Mouse (Mus musculus) mouse trophoblast stem cell (cell line): ENCODE results near the gene 1190005I06Rik.

Source experiments
- in situ Hi-C, 2 experiments: fragments of 300-500 bp; cut with MseI, MboI; formaldehyde crosslinking; loops; 2 replicates in 1 of 2; 3 replicates in 1 of 2; pipeline ENCODE4 v1.15.1; 2025

Gene 1190005I06Rik

DNA sequence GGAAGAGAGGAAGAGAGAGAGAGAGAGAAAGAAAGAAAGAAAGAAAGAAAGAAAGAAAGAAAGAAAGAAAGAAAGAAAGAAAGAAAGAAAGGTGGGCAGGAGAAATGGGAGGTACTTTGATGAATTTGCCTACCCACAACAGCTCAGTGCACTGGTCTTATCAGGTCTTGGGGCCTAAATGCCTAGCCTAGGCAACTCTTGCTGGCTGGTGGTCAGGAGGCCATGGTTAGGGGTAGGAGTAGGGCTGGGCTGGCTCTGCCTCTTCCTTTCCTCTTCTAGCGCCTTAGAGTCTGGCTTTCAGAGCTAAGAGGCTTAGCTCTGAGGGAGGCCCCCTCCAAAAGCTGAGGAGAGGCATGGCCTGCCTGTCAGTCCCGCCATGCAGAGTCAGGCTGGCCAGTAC, 23.8 kb downstream of the 1190005I06Rik start:
- in situ Hi-C loops, result no loop called here

DNA sequence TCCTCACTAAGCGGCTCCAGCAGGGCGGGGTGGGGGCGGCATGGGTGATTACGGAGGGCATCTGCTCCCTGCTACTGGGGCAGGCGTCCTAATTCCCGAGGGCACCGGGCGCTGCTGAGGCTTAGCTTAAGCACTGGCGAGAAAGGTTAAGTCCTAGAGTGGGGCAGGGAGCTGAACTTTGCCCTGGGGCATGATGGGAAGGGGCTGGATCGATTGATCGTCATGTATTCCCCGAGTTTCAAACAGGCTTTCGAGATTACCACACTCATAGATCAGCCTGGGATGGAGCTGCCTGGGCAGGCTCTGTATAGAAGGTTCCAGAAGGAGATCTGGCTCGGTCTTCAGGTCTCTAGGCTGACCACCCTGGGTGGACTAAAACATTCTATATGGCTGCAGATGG, 25.3 kb downstream of the 1190005I06Rik start:
- in situ Hi-C loops, result no loop called here

DNA sequence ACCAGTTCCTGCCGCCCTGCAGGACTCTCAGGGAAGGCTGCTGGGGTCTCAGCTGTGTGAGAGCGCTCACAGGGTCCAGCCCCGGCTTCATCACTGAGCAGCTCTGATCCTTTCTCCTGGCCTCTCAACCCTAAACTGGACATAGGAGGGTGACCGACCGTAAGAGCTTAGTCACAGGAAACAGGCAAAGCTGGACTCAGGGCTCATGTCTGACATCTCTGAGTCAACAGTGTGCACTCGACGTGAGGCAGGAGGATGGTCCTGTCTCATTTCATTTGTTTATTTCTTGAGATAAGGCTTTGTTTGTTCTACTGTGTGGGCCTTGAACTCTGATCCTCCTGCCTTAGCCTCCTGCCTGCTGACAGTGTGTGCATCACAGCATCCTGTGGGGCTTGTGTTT, 27.0 kb downstream of the 1190005I06Rik start:
- in situ Hi-C loops, result no loop called here

DNA sequence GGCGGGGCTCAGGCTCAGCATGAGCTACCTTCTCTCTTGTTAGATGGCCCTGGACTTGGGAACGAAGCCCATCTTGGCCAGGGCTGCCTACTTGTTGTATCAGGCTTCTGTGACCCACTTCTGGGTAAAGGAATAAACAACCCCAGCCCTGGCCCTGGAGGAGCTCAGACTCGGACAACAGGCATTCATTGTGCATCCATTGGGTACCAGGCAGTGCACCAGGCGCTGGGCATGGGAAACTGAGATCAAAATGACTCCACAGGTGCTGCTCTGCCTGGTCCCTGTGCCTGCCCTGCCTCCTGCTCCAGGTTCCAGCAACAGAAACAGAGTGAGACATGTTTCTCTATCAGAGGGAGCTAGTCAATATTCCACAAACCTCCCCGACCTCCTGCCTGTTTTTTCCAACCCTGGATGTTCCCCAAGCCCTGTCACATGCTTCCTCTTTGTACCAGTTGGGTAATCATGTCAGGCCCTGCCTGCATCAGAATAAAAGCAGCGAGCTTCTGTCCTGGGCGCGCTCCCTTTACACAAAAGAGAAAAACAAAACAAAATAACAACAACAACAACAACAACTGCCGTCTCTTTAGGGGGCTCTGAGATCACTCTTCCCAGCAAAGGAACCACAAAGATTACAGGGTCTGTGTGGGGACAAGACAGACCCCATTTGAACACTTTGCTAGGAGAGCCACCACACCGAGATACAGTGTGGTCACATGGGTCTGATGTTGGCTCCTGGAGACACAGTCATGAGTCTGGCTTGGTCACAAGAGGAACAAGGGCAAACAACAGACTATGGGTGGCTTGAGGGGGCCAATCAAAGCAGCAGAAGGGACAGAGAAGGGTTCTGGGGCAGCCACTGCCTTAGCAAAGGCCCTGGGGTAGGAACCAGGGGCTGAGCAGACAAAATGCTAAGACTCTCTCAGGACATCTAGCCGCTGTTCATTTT, 27.9 kb downstream of the 1190005I06Rik start:
- in situ Hi-C loops, result no loop called here

DNA sequence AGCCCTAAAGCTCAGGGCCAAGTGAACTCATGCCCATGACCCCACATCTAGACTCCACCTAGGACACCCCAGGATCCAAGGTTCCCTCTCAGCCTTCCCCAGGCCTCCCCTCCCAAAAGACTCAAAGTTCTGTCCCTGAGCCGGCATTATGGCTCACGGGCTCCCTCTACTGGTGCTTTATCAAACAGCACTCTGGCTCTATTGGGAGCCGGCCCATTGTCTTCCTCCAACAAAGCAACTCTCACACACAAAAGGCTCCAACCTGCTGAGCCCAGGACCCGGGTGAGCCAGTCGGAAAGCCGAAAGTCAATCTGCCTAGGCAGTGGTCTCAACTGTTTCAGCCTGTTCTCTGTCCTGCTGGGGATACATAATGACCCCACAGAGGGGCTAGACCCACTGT, 29.3 kb downstream of the 1190005I06Rik start:
- in situ Hi-C loops, result no loop called here

DNA sequence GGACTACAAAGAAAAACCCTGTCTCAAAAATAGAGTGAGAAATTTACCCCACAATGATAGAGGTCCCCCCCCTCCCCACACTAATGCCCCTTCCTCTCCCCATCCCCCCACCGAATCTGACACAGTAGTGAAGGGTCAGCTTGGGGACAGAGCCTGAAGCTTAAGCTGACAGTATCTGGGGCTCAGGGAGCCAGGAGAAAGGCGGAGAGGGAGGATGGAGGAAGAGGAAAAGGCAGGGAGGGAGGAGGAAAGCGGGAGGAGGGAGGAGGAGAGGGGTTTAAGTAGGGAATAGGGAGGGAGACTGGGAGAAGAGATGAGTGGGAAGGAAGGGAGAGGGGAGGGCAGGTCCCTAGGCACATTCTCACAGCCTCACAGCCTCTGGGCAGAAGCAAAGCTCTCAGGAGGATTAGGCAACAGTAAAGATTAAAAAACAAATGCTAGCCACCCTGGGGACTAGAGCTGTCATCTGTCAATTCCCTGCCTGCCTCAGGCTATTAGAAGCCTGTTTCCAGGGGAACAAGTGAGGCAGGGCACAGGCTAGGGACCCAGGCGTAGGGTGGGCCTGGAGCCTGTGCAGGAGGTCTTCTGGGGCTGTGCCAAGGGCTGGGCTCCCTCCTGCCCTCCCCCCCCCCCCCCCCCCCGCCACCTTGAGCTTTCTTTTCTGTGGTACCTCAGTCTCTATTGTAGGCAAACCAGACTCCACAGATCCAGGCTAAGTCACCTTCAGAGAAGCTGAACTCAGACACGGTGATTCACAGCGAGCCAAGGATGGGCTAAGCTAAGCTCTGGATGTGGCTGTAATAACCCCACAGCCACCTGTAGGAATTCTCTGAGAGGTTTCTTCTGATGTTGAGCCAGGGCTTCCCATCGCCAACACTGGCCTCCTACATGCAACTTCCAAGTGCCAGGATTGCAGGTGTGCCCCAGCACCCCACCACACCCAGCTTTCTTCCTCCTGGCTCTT, 30.5 kb downstream of the 1190005I06Rik start:
- in situ Hi-C loops, result no loop called here

DNA sequence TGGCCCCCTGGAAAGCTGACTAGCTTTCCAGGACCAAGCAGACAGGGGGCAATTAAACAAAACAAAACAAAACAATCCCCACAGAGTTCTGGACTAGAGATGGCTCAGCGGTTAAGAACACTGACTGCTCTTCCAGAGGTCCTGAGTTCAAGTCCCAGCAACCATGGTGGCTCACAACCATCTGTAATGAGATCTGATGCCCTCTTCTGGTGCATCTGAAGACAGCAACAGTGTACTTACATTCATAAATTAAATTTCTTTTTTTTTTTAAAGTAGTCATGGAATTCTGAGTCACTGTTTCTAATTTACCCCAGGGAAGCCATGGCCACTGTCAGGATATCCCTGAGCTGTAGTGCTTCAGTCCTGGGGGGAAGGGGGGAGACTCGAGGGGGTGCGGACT, 32.9 kb downstream of the 1190005I06Rik start:
- in situ Hi-C loops, result no loop called here

DNA sequence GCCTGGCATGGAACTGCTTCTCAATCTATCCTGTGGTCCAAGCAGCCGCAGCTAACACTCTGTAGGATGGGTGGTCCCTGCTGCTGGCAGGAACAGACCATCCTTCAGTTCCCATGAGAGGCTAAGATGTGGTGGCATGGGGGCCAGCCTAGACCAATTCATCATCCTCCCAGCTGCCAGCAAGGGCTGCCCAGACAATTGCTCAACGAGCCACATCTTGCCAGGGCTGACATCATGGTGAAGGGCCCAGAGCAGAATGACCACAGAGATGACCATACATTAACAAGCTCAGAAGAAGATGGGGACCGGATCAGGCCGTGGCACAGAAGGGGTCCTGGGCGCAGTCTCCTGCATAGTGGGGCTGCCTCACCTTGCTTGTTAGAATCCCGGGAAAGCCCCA, 36.6 kb downstream of the 1190005I06Rik start:
- in situ Hi-C loops, result no loop called here

DNA sequence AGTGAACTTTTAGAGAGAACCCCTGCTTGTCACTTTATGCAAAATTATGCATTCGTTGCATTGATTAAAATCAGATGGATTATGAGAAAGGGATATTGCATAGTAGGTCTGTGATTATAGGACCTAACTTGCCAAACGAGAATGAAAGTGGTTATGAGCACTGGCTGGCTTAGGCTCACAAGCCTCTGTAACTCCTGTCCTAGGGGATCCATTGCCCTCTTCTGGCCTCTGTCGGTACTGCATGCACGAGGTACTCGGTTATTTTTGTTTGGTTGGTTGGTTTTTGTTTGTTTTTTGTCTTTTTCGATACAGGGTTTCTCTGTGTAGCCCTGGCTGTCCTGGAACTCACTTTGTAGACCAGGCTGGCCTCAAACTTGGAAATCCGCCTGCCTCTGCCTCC, 39.5 kb downstream of the 1190005I06Rik start:
- in situ Hi-C loops, result no loop called here

DNA sequence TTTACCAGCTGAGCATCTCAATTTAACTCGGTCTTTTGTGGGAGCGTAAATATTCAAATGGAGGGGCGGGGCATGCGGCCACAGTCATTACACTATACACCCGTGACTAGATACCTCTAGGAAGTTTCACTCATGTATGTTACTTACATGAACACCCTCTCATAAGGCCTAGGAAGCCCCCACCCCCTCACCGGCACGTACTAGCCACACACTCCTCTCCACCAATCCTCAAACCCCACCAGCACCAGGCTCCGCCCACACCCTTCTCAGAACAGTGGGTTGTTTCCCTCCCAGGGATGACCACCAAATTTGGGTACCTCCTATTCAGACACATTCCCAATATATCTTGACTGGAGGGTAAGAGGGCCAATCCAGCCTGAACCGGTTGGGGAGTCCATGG, 40.0 kb downstream of the 1190005I06Rik start:
- in situ Hi-C loops, result no loop called here

DNA sequence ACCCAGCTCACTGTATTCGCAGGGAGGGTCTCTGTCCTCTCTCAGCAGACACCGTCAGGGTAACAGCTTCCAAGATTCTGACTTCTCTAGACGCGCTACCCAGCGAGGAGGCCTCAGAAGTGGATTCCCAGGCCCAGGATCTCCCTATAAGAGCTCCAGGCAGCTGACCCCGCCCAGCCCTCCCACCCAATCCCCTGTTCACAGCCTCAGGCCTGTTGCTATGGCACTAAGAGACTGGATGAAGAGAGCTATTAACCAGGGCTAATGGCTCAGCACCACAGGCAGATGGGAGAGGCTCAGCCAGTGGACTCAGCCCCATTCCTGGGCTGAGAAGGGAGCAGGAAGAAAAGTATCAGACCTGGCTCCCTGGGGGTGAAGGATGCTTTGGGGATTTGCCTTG, 44.8 kb downstream of the 1190005I06Rik start:
- in situ Hi-C loops, result no loop called here

DNA sequence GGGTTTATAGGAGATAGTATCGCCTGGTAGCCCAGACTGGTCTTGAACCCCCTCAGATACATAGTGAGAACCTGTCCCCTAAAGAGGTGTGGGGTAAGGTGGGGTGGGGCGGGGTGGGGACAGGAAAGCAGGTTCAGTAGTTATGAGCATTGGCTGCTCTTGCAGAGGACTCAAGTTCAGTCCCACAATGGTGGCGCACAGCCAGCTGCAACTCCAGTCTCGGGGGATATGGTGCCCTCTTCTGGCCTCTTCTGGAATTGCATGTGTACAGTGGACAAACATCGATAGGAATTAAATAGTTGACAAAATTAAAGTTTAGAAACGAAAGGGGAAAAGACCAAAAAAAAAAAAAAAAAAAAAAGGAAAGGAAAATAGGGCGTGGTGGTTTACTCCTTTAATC, 47.9 kb downstream of the 1190005I06Rik start:
- in situ Hi-C loops, result no loop called here

DNA sequence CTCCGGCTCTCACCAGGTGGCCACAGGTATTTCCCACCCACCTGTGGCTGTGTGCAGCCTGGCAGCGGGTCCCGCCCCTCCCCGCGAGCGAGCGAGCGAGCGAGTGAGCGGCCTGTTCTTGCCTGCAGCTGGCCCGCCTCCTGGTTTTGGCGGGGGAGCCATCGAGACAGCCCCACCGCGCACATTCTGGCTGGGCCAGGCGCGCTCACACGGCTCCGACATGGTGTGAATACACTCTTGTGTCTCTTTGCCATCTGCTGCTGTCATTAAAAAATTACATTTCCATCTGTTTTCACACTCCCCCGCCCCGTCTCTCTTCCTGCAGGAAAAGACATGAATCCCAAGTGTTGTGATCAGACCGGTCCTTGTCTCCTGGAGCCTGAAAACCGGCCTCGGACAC, 48.9 kb downstream of the 1190005I06Rik start:
- in situ Hi-C loops, result no loop called here

DNA sequence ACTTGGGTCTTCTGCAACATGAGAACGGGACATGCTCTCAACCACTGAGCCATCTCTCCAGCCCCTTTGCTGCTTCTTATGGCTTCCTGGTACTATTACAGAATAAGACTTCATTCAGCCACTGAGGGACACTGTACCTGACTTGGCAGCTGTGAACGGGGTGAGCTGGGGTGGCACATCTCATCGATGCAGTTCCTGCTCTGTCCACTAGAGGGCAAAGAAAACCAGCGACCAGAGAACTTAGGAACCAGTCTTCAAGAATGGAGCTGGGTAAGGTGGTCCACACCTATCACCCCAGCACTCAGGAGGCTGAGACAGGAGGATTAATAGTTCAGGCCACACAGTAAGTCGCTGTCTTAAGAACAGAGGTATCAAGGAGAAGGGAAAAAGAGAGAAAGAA, 51.5 kb downstream of the 1190005I06Rik start:
- in situ Hi-C loops, result no loop called here

DNA sequence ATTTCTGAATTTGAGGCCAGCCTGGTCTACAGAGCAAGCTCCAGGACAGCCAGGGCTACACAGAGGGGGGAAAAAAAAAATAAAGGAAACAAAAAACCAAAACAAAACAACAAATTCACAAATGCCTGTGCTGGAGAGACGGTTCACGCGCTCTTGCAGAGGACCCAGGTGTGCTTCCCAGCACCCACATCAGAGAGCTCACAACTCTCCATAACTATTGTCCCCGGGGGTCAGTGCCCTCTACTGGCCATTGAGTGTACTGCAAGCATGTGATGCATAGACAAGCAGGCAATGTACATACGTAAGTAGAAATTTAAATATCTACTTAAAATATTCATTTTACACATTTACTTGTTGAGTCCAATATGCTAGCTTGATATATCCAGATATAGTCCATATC, 52.9 kb downstream of the 1190005I06Rik start:
- in situ Hi-C loops, result no loop called here

DNA sequence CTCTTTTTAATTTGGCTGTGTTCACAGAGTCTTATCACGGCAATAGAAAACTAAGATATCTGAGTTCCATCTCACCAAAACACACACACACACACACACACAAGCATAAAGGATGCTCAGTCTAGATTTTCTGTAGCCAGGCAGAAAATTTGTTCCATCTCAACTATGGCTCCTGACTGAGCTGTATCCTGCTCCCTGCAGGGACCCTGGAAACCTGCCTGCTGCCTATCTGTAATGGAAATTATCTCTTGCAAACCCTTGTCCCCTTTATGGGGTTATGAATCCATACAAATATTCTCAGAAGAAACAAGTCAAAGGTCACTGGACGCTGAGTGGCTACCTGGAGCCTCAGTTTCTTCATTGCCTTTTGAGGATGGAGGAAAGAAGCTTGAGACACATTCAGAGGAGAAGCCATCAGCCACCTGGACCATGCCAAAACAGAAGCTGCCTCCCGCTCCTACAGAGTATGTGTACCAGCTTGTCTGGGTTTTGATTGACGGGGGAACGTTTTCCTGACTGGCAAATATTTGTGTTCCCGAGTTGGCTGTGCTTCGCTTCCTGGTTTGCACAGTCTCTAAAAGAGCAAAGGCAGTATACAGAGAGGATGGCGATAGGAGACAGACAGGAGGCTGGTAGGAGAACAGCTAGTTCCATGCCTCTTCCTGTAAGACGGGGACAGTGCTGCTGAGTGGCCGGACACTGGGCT, 55.7 kb downstream of the 1190005I06Rik start:
- in situ Hi-C loops, result no loop called here

DNA sequence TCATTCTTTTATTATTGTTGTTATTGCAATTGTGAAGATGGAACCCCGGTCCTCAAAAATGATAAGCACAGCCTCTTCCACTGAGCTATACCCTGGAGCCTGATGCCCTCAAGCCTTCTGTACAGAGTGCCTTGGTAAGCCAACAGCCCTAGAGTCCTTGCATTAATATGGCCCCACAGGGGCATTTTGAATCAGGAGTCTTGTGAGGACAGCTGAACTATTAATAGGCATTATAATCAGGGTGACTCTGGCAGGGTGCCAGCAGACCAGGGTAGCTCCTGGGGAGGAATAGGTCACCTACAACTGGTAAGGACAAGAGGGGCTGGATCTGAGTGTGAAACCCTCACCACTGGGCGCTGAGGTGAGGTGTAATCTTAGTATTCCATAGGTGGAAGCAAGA, 57.5 kb downstream of the 1190005I06Rik start:
- in situ Hi-C loops, result no loop called here

DNA sequence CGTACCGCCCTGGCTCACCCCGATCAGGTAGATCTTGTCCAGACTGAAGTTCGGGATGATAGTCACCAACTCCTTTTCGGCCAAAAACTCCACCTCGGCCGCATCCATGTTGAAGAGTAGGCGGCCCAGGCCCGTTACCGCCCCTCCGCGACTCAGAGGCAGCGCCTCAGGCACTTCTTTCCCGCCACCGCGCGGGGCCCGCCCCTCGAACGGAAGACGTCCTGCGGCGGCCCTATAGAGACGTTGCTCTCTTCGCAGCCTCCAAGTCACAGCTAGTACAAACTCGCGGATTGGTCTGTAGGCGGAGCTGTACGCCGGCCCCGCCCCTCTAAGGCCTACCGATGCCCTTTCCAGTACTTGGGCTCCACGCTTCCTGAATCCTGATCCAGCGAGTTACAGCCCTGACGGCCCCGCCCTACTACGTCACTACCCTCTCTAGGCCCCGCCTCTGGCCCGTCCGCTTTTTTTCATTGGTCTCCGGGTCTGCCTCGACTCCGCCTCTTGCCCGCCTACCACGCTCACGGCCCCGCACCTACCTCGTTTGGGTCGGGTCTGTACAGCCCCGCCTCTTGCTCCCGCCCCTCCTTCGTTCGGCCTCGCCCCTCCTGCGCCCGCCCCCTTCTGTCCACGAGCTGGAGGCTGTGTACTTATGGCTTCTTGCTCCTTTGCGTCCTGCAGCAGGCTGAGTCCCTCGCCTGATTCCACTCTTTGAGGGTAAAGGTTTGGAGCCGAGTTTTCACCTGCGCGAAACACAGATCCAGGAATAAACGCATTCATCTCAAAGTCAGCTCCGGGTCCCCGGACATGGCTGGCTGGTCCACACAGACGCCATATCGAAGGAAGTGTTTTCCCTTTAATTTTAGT, 58.3 kb downstream of the 1190005I06Rik start, which contains the start of gene Gins2:
TSS of gene Gins2 (minus strand) at position 397 of the 864 bp plus-strand sequence.
- in situ Hi-C loops, result no loop called here

DNA sequence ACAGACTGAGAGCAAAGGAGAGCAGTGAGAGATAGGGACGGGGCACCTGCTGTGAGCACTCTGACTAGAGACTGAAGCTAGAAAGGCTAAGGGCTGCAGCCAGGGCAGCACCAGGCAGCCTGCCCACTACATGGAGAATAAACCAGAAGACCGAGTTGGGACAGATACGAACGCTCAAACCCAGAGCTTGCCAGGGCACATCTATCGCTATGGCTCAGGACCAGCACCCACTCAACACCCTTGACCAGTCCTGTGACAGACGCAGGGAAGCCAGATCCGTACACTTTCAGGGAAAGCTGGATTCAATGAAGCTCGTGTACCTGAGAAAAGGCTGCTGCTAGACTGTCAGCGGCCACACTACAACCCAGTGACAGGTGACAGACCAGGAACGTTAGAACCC, 61.9 kb downstream of the 1190005I06Rik start:
- in situ Hi-C loops, result no loop called here

DNA sequence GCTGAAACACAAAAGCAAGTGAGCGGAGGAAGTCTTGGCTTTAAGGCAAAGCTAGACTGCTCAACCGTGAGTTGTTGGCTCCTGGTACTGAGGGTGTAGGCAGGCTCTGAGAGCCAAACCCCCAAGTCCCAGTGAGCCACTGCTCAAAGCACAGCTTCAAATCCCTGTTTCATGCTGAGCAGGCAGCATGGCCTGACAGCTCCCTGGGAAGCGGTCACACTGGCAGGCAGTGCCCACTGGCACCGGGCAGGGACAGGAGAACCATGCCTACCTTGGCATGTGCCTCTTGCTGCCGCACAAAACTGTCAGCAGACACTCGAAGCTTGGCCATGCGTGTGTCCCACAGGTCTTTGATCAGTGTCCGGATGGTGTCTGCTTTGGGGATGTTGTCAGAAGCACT, 65.6 kb downstream of the 1190005I06Rik start:
- in situ Hi-C loops, result no loop called here

DNA sequence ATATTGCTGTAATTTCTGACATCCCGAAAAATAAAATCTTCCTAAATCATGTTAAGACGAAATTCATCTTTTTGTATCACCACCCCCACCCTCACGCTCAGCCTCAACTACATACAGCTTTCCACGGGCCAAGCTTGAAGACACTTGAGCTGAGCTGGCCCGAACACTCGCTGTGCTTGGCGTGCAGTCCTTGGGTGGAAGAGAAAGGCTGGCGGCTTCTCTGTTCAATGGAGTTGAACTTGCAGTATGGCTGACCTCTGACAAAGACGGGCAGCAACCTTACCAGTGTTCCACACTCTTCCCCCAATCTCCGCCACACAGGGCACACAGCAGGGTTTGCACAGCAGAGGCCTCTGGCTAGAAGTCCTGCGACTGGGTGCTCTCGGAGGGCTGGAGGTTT, 66.1 kb downstream of the 1190005I06Rik start:
- in situ Hi-C loops, result no loop called here
